Mouse (Mus musculus): Measurements from ENCODE around the gene Sppl2b. TPM values are rescaled to one million over a fixed set of nuclear protein-coding genes. Genes with fewer than 3 reads are reported as not detected.

Sppl2b gene
- polyA plus RNA-seq, 2 experiments = 40.8 to 86.8 TPM

- no peak overlapping the region for H3K9ac ChIP-seq (ENCODE audit: low read depth, low read length, severe bottlenecking)
- H3K27ac ChIP-seq (replicated peaks; ENCODE audit: low read depth, low read length) = no peak overlapping the region
- no peak overlapping the region for H3K4me3 ChIP-seq (replicated peaks; ENCODE audit: low read length)
- H3K27me3 ChIP-seq (ENCODE audit: control insufficient read depth, insufficient read depth, low read length) = no peaks in the 10 kb centered on the region
- TF ChIP-seq POLR2A (IDR thresholded peaks at IDR 0.05; ENCODE audit: borderline replicate concordance, extremely low read depth, insufficient read depth, insufficient read length) = no peak
- no peaks in the 10 kb centered on the region for H3K9me3 ChIP-seq (ENCODE audit: control insufficient read depth, low read length)
- H3K4me1 ChIP-seq (ENCODE audit: control insufficient read depth, insufficient read depth, low read length) = peaks cover 10% of the 10 kb centered on the region
- H3K4me2 ChIP-seq (replicated peaks; ENCODE audit: low read depth, low read length, severe bottlenecking) = no peak overlapping the region
- DNase-seq (ENCODE audit: low spot score) (no peak), ATAC-seq (ENCODE audit: low FRiP score, low read depth) (no peak)
- WGBS = 93% methylated on average over 9 of the region's 9 CpGs
- peaks cover 54% of the 10 kb centered on the region for H3K36me3 ChIP-seq (ENCODE audit: control insufficient read depth, insufficient read depth, low read length)
These were observed 47.3 kb downstream of the Sppl2b start for GRCm38 (mm10) chr10:80902273-80902940.

GRCm38 (mm10) chr10:80903282-80903681 is 48.2 kb downstream of the Sppl2b start:
- Histone ChIP-seq H3K36me3 (ENCODE audit: control insufficient read depth, insufficient read depth, low read length) (peaks cover 62% of the 10 kb centered on the region), H3K9ac (ENCODE audit: low read depth, low read length, severe bottlenecking) (no peak overlapping the region), H3K4me3 (replicated peaks; ENCODE audit: low read length) (no peak overlapping the region), H3K4me1 (ENCODE audit: control insufficient read depth, insufficient read depth, low read length) (peaks cover 10% of the 10 kb centered on the region), H3K9me3 (ENCODE audit: control insufficient read depth, low read length) (no peaks in the 10 kb centered on the region), H3K4me2 (replicated peaks; ENCODE audit: low read depth, low read length, severe bottlenecking) (no peak overlapping the region), H3K27me3 (ENCODE audit: control insufficient read depth, insufficient read depth, low read length) (no peaks in the 10 kb centered on the region), H3K27ac (replicated peaks; ENCODE audit: low read depth, low read length) (no peak overlapping the region)
- DNase-seq (ENCODE audit: low spot score) (no peak), ATAC-seq (ENCODE audit: low FRiP score, low read depth) (no peak)
- TF ChIP-seq POLR2A (IDR thresholded peaks at IDR 0.05; ENCODE audit: borderline replicate concordance, extremely low read depth, insufficient read depth, insufficient read length) = no peak
- WGBS = 92% methylated on average over 10 of the region's 10 CpGs

GRCm38 (mm10) chr10:80904004-80904693 is 49.1 kb downstream of the Sppl2b start:
- Histone ChIP-seq H3K4me1 (ENCODE audit: control insufficient read depth, insufficient read depth, low read length) (peaks cover 8% of the 10 kb centered on the region), H3K9me3 (ENCODE audit: control insufficient read depth, low read length) (no peaks in the 10 kb centered on the region), H3K27ac (replicated peaks; ENCODE audit: low read depth, low read length) (no peak overlapping the region), H3K9ac (ENCODE audit: low read depth, low read length, severe bottlenecking) (no peak overlapping the region), H3K4me3 (replicated peaks; ENCODE audit: low read length) (no peak overlapping the region), H3K4me2 (replicated peaks; ENCODE audit: low read depth, low read length, severe bottlenecking) (no peak overlapping the region), H3K36me3 (ENCODE audit: control insufficient read depth, insufficient read depth, low read length) (peaks cover 61% of the 10 kb centered on the region), H3K27me3 (ENCODE audit: control insufficient read depth, insufficient read depth, low read length) (no peaks in the 10 kb centered on the region)
- ATAC-seq (ENCODE audit: low FRiP score, low read depth) = no peak
- TF ChIP-seq POLR2A (IDR thresholded peaks at IDR 0.05; ENCODE audit: borderline replicate concordance, extremely low read depth, insufficient read depth, insufficient read length) = no peak
- 87% methylated on average over 27 of the region's 28 CpGs for WGBS
- DNase-seq (ENCODE audit: low spot score) = no peak

- no peak overlapping the region for H3K4me2 ChIP-seq (replicated peaks; ENCODE audit: low read depth, low read length, severe bottlenecking)
- no peak overlapping the region for H3K9ac ChIP-seq (ENCODE audit: low read depth, low read length, severe bottlenecking)
- no peaks in the 10 kb centered on the region for H3K27me3 ChIP-seq (ENCODE audit: control insufficient read depth, insufficient read depth, low read length)
- H3K9me3 ChIP-seq (ENCODE audit: control insufficient read depth, low read length) = no peaks in the 10 kb centered on the region
- H3K27ac ChIP-seq (replicated peaks; ENCODE audit: low read depth, low read length) = no peak overlapping the region
- H3K4me1 ChIP-seq (ENCODE audit: control insufficient read depth, insufficient read depth, low read length) = peaks cover 3% of the 10 kb centered on the region
- no peak overlapping the region for H3K4me3 ChIP-seq (replicated peaks; ENCODE audit: low read length)
- TF ChIP-seq POLR2A (IDR thresholded peaks at IDR 0.05; ENCODE audit: borderline replicate concordance, extremely low read depth, insufficient read depth, insufficient read length) = no peak
- ATAC-seq (ENCODE audit: low FRiP score, low read depth) (no peak), DNase-seq (ENCODE audit: low spot score) (no peak)
- WGBS = 93% methylated on average over 8 of the region's 11 CpGs
- peaks cover 65% of the 10 kb centered on the region for H3K36me3 ChIP-seq (ENCODE audit: control insufficient read depth, insufficient read depth, low read length)
These were observed 49.6 kb downstream of the Sppl2b start for GRCm38 (mm10) chr10:80904709-80905108.

- ATAC-seq (ENCODE audit: low FRiP score, low read depth) (no peak), DNase-seq (ENCODE audit: low spot score) (no peak)
- Histone ChIP-seq H3K4me3 (replicated peaks; ENCODE audit: low read length) (no peak overlapping the region), H3K36me3 (ENCODE audit: control insufficient read depth, insufficient read depth, low read length) (peaks cover 67% of the 10 kb centered on the region), H3K4me2 (replicated peaks; ENCODE audit: low read depth, low read length, severe bottlenecking) (no peak overlapping the region), H3K27ac (replicated peaks; ENCODE audit: low read depth, low read length) (no peak overlapping the region), H3K9ac (ENCODE audit: low read depth, low read length, severe bottlenecking) (no peak overlapping the region), H3K9me3 (ENCODE audit: control insufficient read depth, low read length) (no peaks in the 10 kb centered on the region), H3K4me1 (ENCODE audit: control insufficient read depth, insufficient read depth, low read length) (no peaks in the 10 kb centered on the region), H3K27me3 (ENCODE audit: control insufficient read depth, insufficient read depth, low read length) (no peaks in the 10 kb centered on the region)
- 95% methylated on average over 22 of the region's 22 CpGs for WGBS
- no peak for TF ChIP-seq POLR2A (IDR thresholded peaks at IDR 0.05; ENCODE audit: borderline replicate concordance, extremely low read depth, insufficient read depth, insufficient read length)
These were observed 54.5 kb downstream of the Sppl2b start for GRCm38 (mm10) chr10:80909375-80910162.

Data from limb, embryonic 14.5 days (tissue).